Mouse (Mus musculus) frontal cortex, adult 2 months (tissue): ENCODE measurements around the gene Coro2b. TPM values are rescaled to one million over a fixed set of nuclear protein-coding genes. Genes with fewer than 3 reads are reported as not detected.
A peak's percentile ranks its signal among the peaks of the same experiment; 100 is the strongest.

Experiments
- DNase-seq, 2 experiments: peaks; one replicate each; pipeline ENCODE4 v3.0.0; 2022; ENCODE audit warnings: low spot score in 1 of 2; ENCODE audit errors: extremely low spot score in 1 of 2
- polyA plus RNA-seq: library from polyadenylated mRNA; depleted of rRNA; stranded (reverse); fragments of >200 nt; gene quantifications from 2 replicates; pipeline ENCODE4 v1.2.3, GENCODE M21; 2012; rRNA removed

The Coro2b gene
- 97.7 and 104 TPM in 2 replicates for polyA plus RNA-seq

DNA sequence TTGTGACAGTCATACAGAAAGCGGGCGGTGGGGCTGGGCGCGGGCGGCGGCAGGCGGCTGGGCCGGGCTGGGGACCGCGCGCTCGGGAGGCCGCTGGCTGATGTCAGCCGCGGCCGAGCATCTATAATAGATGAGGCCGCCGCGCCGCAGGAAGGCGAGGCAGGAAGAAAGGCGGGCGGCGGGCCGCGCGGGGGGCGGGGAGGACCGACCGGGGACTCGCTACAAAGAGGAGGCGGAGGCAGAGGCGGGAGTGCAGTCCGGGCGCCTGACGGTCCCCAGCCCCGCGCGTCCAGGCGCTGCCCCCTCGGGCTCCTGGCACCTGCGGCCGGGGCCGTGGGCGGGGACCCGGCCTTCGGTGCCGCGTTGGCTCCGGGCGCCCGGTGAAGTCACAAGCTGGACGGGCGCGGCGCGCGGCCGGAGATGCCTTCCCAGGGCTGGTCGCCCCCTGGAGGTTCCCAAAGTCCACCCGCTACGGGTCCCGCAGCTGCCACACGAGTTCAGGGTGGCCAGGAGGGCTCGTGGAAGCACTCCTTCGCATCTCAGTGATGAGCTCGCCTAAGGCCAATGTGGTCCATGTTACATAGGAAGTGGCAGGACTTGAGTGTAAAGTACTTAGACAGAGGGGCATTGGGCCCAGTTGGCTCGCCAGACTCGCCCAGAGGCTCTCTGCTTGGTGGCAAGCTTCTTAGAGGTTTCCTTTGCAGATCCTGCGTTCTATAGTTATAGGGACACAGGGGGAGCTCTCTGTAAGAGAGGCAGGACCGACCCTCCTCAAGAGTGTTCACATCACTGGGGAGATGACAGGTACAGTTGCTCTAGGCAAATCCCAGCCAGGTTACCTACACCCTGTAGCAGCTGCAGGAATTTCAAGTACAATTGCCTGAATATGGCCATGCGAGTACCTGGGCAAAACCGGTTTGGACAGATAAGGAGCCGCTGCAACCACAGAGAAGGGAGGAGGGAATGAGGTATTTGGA, at the start of gene Coro2b:
Gene Coro2b, minus strand, starts transcription at position 390 of the 977 bp plus-strand sequence.
- DNase-seq: peak in 1 of 2 experiments; percentile 70

DNA sequence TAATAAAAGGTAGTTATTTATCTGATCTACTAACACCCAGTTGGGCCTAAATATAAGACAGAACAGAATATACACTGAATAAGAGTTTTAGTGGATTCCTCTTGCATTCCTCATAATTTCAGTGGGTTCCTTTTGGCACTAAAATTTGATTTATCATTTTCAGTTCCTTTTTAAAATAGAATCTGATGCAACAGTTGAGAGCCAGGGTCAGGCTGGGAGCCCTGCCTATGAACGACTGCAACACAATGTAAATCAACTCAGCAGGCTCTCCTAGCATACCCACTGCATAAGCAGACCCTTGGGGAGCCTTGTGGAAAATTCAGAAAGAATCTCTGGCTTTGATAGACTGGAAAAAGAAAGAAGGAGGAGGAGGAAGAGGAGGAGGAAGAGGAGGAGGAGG, 40.7 kb upstream of the Coro2b start:
- no peak for DNase-seq

GRCm38 (mm10) chr9:62569121-62569520, 32.3 kb upstream of the Coro2b start:
- DNase-seq: no peak

DNA sequence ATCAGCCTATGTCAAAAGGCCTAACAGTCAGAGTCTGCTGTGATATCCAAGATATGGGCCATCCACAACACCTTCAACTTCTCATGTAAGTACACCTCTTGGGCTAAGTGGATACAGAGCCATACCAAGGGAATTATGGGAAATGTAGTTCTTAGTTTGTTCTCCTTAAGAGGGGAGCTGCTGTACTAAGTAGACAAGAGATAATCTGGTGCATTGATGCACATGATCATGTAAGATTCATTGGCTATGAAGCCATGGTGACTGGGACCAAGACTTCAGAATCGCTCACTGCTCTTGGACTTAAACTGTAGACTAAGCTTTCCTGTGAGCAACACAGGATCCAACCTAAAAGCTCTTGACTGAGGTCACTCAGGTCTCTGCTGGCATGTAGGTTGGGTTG, 31.0 kb upstream of the Coro2b start:
- no peak for DNase-seq

GRCm38 (mm10) chr9:62562236-62562635, 25.4 kb upstream of the Coro2b start:
- no peak for DNase-seq

DNA sequence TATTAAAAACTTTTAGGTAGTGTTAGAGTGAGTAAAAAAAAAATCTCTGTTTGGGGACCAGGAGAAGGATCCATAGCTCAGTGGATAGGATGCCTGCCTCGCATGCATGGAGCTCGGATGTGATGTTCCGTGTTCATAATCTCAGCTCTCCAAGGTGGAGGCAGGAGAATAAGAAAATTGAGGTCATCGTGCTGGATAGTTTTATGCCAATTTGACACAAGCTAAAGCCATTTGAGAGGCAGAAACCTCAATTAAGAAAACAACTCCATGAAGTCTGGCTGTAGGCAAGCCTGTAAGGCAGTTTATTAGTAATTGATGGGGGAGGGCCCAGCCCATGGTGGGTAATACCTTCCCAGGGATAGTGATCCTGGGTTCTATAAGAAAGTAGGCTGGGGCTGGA, 23.6 kb upstream of the Coro2b start:
- no peak for DNase-seq

DNA sequence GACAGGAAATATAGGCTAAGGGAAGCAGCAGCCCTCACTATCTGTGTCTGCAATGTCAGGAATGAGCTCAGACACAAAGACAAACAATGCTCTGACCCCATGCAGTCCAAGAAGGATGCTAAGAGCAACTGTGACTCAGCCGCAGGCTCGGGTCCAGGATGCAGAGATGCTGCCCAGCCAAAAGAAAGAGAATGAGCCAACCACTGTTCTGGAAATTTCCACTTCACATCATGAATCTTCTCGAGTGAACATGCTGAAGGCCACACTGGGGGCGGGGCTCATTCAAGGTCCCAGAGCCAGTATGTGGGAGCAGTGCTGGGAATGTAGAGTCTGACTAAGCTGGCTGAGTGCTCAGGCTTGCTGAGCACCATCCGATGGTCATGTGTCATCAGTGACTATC, 23.2 kb upstream of the Coro2b start:
- DNase-seq: peak in 1 of 2 experiments; percentile 74

GRCm38 (mm10) chr9:62559446-62559845, 22.6 kb upstream of the Coro2b start:
- DNase-seq: no peak

DNA sequence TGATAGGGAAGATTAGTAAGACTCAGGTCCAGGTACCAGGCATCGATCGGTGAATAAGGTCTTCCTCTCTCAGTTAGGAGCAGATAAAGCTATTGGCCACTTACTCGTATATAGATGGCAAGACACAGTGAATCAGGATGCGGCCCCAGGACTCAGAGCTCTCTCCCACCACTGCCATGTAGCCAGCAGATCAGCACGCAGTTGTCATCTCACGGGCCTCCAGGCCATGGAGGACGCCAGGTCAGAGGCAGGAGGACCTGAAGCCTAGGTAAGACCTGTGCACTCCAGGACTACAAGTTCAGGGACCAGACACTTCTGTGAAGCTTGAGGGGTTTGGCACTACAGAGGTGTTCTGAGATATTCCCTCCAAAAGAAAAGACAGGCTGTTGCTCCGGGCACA, 21.2 kb upstream of the Coro2b start:
- DNase-seq: no peak

DNA sequence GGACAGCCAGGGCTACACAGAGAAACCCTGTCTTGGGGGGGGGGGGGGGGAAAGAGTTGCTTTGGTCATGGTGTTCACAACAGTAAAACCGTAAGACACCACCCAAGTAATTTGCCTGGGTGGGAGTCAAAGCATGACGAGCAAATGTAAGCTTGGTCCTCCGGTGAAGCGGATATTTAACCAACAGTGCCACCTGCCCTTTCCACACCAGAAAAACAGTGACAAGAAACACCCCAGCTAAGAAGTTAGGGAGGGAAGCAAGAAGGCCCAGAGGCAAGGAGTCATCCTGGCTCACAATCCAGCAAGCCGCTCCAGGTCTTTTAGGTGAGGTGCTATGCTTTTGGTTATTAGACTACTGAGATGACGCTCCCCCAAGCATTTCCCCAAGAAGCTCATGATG, 19.9 kb upstream of the Coro2b start:
- DNase-seq: no peak

GRCm38 (mm10) chr9:62555258-62555856, 18.5 kb upstream of the Coro2b start:
- peak in 1 of 2 experiments; percentile 87 for DNase-seq

GRCm38 (mm10) chr9:62554606-62555005, 17.8 kb upstream of the Coro2b start:
- peak in 1 of 2 experiments; percentile 75 for DNase-seq

DNA sequence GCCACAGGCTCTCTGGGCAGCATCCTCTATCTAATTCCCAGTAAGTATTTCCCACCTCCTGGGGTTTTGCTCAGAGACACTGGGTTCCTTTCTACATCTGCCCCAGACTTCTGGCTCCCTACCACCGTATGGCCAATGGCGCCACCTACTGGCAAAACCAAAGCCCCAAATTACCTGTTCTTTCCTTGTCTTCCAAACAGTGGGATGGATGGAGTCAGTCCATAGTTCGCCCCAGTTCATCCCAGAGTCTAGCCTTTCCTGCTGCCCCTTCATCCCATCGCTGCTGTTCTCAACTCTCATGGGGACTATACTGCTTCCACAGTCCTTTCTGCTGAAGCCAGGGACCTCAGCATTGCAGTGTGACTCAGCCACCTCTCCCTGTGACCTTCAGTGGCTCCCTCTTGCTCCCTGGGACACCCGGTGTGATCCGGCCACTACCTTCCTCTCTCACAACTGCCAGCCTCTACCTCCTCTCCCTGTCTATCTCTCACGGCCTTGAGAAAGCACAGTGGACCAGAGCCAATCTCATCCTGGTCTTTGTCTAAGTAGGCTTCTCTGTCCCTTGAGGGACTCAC, 16.6 kb upstream of the Coro2b start:
- peak in 1 of 2 experiments; percentile 91 for DNase-seq

- no peak for DNase-seq
These were observed 14.7 kb upstream of the Coro2b start for GRCm38 (mm10) chr9:62551531-62551930.

DNA sequence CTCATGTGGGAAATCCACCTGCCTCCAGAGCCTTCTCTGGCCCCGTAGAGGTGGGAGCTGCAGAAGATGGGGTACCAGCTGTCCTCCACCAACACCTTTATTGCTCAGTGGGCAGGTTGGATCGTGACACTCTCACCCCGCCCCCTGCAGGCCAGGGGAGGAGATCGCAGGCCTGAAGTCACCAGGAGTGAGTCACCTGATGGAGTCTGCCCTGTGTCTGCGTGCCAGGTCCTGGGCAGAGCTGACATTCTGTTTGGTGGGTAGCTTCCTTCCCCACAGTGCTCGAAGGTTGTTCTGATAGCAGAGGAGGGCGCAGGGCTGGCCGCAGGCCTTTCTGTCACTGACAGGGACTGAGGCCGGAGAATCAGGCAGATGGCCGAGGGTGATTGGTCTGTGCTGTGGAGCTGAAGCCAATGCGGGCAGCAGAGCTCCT, 13.8 kb upstream of the Coro2b start:
- peak in 1 of 2 experiments; percentile 66 for DNase-seq

- peak; percentile 90 to 99 for DNase-seq
These were observed 13.0 kb upstream of the Coro2b start for GRCm38 (mm10) chr9:62549809-62550208.

GRCm38 (mm10) chr9:62547476-62547875, 10.6 kb upstream of the Coro2b start:
- no peak for DNase-seq

DNA sequence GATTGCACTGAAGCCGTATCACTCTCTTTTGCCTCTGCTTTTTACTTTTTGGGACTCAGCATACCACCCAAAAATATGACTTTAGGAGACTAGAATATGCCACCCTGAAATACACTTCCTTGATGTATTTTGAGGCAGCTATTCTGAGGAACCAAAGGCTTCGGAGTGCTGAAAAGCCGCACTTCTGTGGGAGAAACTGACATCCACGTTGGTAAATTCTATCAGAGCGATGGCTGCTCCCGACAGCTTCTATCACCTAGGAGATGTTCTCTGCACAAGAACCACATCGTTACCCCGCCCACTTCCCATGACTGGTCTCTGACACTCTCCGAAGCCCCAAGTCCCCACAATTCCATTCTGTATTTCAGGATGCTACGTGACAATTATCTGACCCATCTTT, 8.0 kb upstream of the Coro2b start:
- DNase-seq: peak; percentile 64 to 76

GRCm38 (mm10) chr9:62543878-62544277, 7.0 kb upstream of the Coro2b start:
- DNase-seq: no peak

DNA sequence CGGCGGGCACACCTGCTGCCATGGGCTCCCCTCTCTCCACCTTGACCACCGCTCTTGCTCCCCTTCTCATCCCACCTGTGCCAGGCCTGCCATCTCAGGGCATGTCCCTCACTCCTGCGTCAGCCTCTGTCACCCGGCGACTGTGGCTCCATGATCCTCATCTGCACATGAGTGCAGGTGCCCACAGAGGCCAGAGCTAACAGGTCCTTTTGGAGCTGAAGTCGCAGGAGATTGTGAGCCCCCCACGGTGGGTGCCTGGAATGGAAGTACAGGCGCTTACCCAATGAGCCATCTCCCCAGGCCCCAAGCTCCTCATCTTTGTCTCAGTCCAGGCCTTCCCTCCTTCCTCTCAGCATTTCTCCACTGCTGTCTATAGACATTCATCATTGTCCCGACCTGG, 4.8 kb upstream of the Coro2b start:
- no peak for DNase-seq

DNA sequence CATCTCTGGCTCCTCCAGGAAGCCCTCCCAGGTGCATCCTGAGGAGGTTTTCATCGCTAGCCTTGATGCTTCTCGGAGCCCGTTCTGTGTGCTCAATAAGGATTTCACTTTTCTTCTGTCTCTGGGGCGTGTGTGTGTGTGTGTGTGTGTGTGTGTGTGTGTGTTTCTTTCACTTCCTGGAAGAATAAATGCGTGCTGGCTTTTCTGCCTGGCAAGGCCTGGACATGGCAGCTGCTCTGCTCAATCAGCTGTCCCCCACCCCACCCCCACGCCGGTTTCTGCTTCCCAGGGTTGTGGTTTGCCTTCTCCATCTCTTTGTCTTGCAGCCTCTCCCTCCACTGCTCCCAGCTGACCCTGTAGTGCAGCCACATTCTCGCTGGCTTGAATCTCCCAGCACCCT, 4.3 kb upstream of the Coro2b start:
- no peak for DNase-seq
